Mouse (Mus musculus): ENCODE data around the gene Tnik. TPM values are rescaled to one million over a fixed set of nuclear protein-coding genes. Genes with fewer than 3 reads are reported as not detected.

Gene Tnik
- polyA plus RNA-seq, 1 experiment, result 23.6 TPM

DNA sequence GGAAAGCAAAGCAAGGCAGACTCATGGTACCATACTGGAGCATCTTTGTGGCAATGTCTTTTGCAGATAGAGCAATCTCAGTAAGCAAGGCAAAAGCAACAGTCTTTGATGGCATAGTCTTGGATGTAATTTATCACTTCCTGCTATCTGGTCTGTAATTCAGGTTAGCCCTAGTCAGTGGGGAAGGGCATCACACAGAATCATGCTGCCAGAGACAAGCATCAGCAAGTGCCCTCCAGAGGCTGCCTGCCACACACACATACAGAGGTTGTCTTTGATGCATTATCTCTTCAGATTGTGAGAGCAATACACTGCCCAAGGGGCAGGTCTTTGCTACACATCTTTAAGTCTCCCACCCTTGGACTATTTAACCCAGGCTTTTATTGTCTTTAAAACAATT, 8.9 kb downstream of the Tnik start:
- peaks cover 5% of the 10 kb centered on the region; the same call in 1 of the 2 replicates for H3K4me1 ChIP-seq (replicated peaks; ENCODE audit: control insufficient read depth, insufficient read depth, low read length)
- no peaks in the 10 kb centered on the region for H3K27me3 ChIP-seq (ENCODE audit: control insufficient read depth, insufficient read depth, low read length)
- no peak overlapping the region for H3K4me3 ChIP-seq (ENCODE audit: control insufficient read depth, insufficient read depth, low read length)
- TF ChIP-seq CTCF (IDR thresholded peaks at IDR 0.05; ENCODE audit: borderline replicate concordance, control insufficient read depth, extremely low read depth, insufficient read depth, low read length, poor library complexity), result no peak
- no peak for TF ChIP-seq POLR2A (IDR thresholded peaks at IDR 0.05; ENCODE audit: control insufficient read depth, extremely low read depth, insufficient read depth, low read length, poor library complexity)
- H3K36me3 ChIP-seq (ENCODE audit: control insufficient read depth, insufficient read depth, low read length), result no peaks in the 10 kb centered on the region
- no peak overlapping the region for H3K27ac ChIP-seq (ENCODE audit: control insufficient read depth, insufficient read depth, low read length)
- no peak for DNase-seq

DNA sequence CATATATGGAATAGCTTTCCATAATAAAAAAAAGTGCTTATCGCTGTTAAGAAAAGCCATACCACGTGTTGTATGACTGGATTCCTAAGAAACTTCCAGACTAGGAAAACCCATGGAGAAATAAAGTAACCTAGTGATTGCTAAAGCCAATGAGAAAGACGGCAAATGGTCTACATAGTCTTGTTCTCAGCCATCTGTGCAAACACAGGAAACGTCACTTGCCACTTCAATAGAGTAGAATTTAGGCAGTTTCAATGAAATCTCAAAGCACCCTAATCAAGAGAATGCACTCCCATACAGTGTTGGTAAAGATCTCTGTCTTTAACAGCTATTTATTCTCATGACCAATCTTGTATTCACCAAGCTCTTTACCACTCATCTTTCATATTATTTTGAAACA, 11.7 kb downstream of the Tnik start:
- WGBS, result 51% methylated on average over 4 of the region's 4 CpGs
- H3K27ac ChIP-seq (ENCODE audit: control insufficient read depth, insufficient read depth, low read length), result no peak overlapping the region
- no peaks in the 10 kb centered on the region for H3K27me3 ChIP-seq (ENCODE audit: control insufficient read depth, insufficient read depth, low read length)
- H3K36me3 ChIP-seq (ENCODE audit: control insufficient read depth, insufficient read depth, low read length), result no peaks in the 10 kb centered on the region
- no peak for DNase-seq
- no peak overlapping the region for H3K4me3 ChIP-seq (ENCODE audit: control insufficient read depth, insufficient read depth, low read length)
- H3K4me1 ChIP-seq (replicated peaks; ENCODE audit: control insufficient read depth, insufficient read depth, low read length), result peaks cover 2% of the 10 kb centered on the region; the same call in 1 of the 2 replicates
- TF ChIP-seq CTCF (IDR thresholded peaks at IDR 0.05; ENCODE audit: borderline replicate concordance, control insufficient read depth, extremely low read depth, insufficient read depth, low read length, poor library complexity) (no peak), POLR2A (IDR thresholded peaks at IDR 0.05; ENCODE audit: control insufficient read depth, extremely low read depth, insufficient read depth, low read length, poor library complexity) (no peak)

DNA sequence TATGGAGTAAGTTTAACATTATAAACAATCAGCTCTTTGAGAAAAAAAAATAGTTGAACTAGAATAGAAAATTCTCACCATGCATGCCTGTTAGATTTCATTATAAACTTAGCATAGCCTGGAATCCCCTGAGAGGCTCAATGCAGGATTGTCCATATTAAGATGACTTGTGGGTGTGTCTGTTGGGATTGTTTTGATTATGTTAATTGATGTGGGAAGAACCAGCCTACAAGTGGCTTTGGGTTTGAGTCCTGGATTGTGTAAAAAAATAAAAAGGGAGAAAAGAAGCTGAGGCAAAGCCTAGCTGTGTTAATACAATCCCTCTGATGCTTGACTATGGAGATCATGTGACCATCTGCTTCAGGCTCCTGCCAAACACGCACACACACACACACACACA, 26.7 kb downstream of the Tnik start:
- 94% methylated on average over 1 of the region's 1 CpGs for WGBS
- H3K4me1 ChIP-seq (replicated peaks; ENCODE audit: control insufficient read depth, insufficient read depth, low read length), result no peaks in the 10 kb centered on the region

DNA sequence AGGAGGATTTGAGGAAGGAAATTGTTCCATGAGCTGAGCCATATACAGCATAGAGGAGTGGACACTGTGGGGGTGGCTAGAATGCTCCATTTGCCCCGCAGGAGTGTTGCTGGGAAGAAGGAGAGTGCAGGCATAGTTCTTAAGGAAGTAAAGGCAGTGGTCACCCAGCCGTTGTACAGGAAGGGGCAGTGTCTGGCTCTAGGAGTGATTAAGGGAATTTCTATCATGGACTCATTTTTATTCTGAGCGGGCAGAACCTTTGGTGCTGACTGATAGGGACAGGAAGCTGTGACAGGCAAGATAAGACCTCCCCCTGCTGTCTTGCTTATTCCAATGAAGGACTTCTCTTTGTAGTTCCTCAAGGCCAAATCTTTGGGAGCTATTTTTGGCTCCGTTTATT, 38.4 kb downstream of the Tnik start:
- TF ChIP-seq POLR2A (IDR thresholded peaks at IDR 0.05; ENCODE audit: control insufficient read depth, extremely low read depth, insufficient read depth, low read length, poor library complexity), result no peak
- TF ChIP-seq CTCF (IDR thresholded peaks at IDR 0.05; ENCODE audit: borderline replicate concordance, control insufficient read depth, extremely low read depth, insufficient read depth, low read length, poor library complexity), result no peak
- WGBS, result 44% methylated on average over 4 of the region's 4 CpGs
- no peaks in the 10 kb centered on the region for H3K36me3 ChIP-seq (ENCODE audit: control insufficient read depth, insufficient read depth, low read length)
- no peak overlapping the region for H3K27ac ChIP-seq (ENCODE audit: control insufficient read depth, insufficient read depth, low read length)
- no peak for DNase-seq
- H3K4me3 ChIP-seq (ENCODE audit: control insufficient read depth, insufficient read depth, low read length), result no peak overlapping the region
- H3K27me3 ChIP-seq (ENCODE audit: control insufficient read depth, insufficient read depth, low read length), result no peaks in the 10 kb centered on the region
- no peaks in the 10 kb centered on the region for H3K4me1 ChIP-seq (replicated peaks; ENCODE audit: control insufficient read depth, insufficient read depth, low read length)

More for the DNA sequence above, 26.7 kb downstream of the Tnik start:
- H3K27me3 ChIP-seq (ENCODE audit: control insufficient read depth, insufficient read depth, low read length), result no peaks in the 10 kb centered on the region
- H3K27ac ChIP-seq (ENCODE audit: control insufficient read depth, insufficient read depth, low read length), result no peak overlapping the region
- DNase-seq, result no peak
- H3K4me3 ChIP-seq (ENCODE audit: control insufficient read depth, insufficient read depth, low read length), result no peak overlapping the region
- TF ChIP-seq POLR2A (IDR thresholded peaks at IDR 0.05; ENCODE audit: control insufficient read depth, extremely low read depth, insufficient read depth, low read length, poor library complexity), result no peak
- no peak for TF ChIP-seq CTCF (IDR thresholded peaks at IDR 0.05; ENCODE audit: borderline replicate concordance, control insufficient read depth, extremely low read depth, insufficient read depth, low read length, poor library complexity)
- H3K36me3 ChIP-seq (ENCODE audit: control insufficient read depth, insufficient read depth, low read length), result no peaks in the 10 kb centered on the region

DNA sequence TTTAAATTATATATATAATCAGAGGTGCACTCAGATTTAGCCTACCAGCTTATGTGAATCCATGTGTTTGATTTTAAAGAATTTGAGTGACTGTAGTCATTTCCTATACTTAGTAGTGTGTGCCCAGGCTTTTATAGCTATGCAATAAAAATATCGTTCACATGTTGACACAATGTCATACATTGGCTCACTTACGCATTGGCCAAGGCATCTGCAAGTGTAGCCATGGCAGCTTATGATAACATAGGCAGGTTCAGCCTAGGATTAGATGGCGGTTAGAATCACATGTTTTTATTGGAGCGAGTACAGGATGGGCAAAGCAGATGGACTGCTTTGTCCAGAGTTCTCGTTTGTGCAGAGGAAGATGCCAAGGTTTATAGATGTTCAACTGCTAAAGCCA, 40.9 kb downstream of the Tnik start:
- no peak for TF ChIP-seq CTCF (IDR thresholded peaks at IDR 0.05; ENCODE audit: borderline replicate concordance, control insufficient read depth, extremely low read depth, insufficient read depth, low read length, poor library complexity)
- no peak for TF ChIP-seq POLR2A (IDR thresholded peaks at IDR 0.05; ENCODE audit: control insufficient read depth, extremely low read depth, insufficient read depth, low read length, poor library complexity)
- Histone ChIP-seq H3K4me1 (replicated peaks; ENCODE audit: control insufficient read depth, insufficient read depth, low read length) (no peaks in the 10 kb centered on the region; the same call in 1 of the 2 replicates), H3K4me3 (ENCODE audit: control insufficient read depth, insufficient read depth, low read length) (no peak overlapping the region), H3K27me3 (ENCODE audit: control insufficient read depth, insufficient read depth, low read length) (no peaks in the 10 kb centered on the region), H3K36me3 (ENCODE audit: control insufficient read depth, insufficient read depth, low read length) (no peaks in the 10 kb centered on the region), H3K27ac (ENCODE audit: control insufficient read depth, insufficient read depth, low read length) (no peak overlapping the region)
- no peak for DNase-seq
- 95% methylated on average over 5 of the region's 5 CpGs for whole genome bisulfite sequencing

DNA sequence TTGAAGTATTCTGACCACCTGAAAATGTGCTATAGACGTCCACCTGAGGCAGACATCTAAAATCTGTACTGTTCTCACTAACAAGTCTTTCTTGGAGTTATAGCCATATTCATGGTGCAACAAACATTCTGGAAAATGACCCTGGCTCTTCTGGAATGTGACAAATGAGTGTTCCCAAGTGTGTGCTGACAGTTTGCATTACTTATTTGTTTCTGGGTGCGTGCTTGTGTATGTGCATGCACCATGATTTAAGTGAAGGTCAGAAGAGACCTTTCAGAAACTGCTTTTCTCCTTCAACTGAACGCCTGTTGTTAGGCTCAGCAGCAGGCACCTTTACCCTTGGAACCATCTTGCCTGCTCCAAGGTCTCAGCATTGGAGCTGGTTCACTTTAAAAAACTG, 43.8 kb downstream of the Tnik start:
- H3K4me3 ChIP-seq (ENCODE audit: control insufficient read depth, insufficient read depth, low read length), result no peak overlapping the region
- H3K27ac ChIP-seq (ENCODE audit: control insufficient read depth, insufficient read depth, low read length), result no peak overlapping the region
- H3K36me3 ChIP-seq (ENCODE audit: control insufficient read depth, insufficient read depth, low read length), result no peaks in the 10 kb centered on the region
- DNase-seq, result no peak
- H3K4me1 ChIP-seq (replicated peaks; ENCODE audit: control insufficient read depth, insufficient read depth, low read length), result no peaks in the 10 kb centered on the region; the same call in 1 of the 2 replicates
- H3K27me3 ChIP-seq (ENCODE audit: control insufficient read depth, insufficient read depth, low read length), result no peaks in the 10 kb centered on the region
- TF ChIP-seq POLR2A (IDR thresholded peaks at IDR 0.05; ENCODE audit: control insufficient read depth, extremely low read depth, insufficient read depth, low read length, poor library complexity), result no peak
- TF ChIP-seq CTCF (IDR thresholded peaks at IDR 0.05; ENCODE audit: borderline replicate concordance, control insufficient read depth, extremely low read depth, insufficient read depth, low read length, poor library complexity), result no peak
- 93% methylated on average over 3 of the region's 3 CpGs for WGBS

DNA sequence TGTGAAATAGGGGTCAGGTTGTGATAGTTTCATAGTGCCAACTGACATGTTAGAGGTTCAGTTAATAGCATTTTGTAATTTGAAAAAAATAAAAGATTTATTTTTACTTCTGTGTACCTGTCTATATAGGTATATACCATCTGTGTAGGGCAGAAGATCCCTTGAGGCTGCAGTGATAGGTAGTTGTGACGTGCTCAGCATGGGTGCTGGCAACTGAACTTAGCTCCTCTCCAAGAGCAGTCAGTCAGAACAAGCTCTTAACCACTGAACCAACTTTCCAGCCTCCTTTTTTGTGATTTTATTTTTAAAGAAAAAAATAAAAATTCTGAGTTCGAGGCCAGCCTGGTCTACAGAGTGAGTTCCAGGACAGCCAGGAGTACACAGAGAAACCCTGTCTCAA, 51.4 kb downstream of the Tnik start:
- no peak overlapping the region for H3K27ac ChIP-seq (ENCODE audit: control insufficient read depth, insufficient read depth, low read length)
- DNase-seq, result no peak
- TF ChIP-seq POLR2A (IDR thresholded peaks at IDR 0.05; ENCODE audit: control insufficient read depth, extremely low read depth, insufficient read depth, low read length, poor library complexity) (no peak), CTCF (IDR thresholded peaks at IDR 0.05; ENCODE audit: borderline replicate concordance, control insufficient read depth, extremely low read depth, insufficient read depth, low read length, poor library complexity) (no peak)
- 97% methylated on average over 2 of the region's 2 CpGs for WGBS
- no peak overlapping the region for H3K4me3 ChIP-seq (ENCODE audit: control insufficient read depth, insufficient read depth, low read length)
- H3K36me3 ChIP-seq (ENCODE audit: control insufficient read depth, insufficient read depth, low read length), result no peaks in the 10 kb centered on the region
- H3K27me3 ChIP-seq (ENCODE audit: control insufficient read depth, insufficient read depth, low read length), result no peaks in the 10 kb centered on the region
- no peaks in the 10 kb centered on the region for H3K4me1 ChIP-seq (replicated peaks; ENCODE audit: control insufficient read depth, insufficient read depth, low read length)

Data from thymus, adult 2 months (tissue).